Mouse (Mus musculus) ES-E14 (cell line): ENCODE results near the gene Tmprss2. TPM values are rescaled to one million over a fixed set of nuclear protein-coding genes. Genes with fewer than 3 reads are reported as not detected.

ENCODE experiments used
- DNase-seq: peaks from one replicate; pipeline ENCODE4 v3.0.0-alpha.2; 2013; ENCODE audit warnings: low read depth, low spot score
- H3K27ac ChIP-seq: 2 replicates; pipeline ENCODE4 v1.5.1; 2012; ENCODE audit warnings: low read depth, mild to moderate bottlenecking, low read length, moderate library complexity, mixed read lengths; ENCODE audit not compliant: poor library complexity, insufficient read depth, severe bottlenecking
- H3K36me3 ChIP-seq: 2 replicates; pipeline ENCODE4 v1.6.1; 2012; ENCODE audit warnings: mild to moderate bottlenecking, low read length, moderate library complexity, mixed read lengths; ENCODE audit not compliant: control insufficient read depth, poor library complexity, insufficient read depth, severe bottlenecking
- H3K4me1 ChIP-seq, 2 experiments: fragments of 150-350 bp in 1 of 2; sonication (generic) in 1 of 2; 2 replicates each; pipeline ENCODE4 v1.6.1; 2012; ENCODE audit warnings: low read length in 2 of 2, mild to moderate bottlenecking in 1 of 2, mixed read lengths in 1 of 2; ENCODE audit not compliant: control insufficient read depth in 2 of 2, insufficient read depth in 2 of 2, poor library complexity in 1 of 2
- H3K4me3 ChIP-seq, 2 experiments: fragments of 150-350 bp in 1 of 2; sonication (generic) in 1 of 2; 2 replicates each; pipeline ENCODE4 v1.5.1; 2012; ENCODE audit warnings: low read length in 2 of 2, low read depth in 1 of 2, mild to moderate bottlenecking in 1 of 2, mixed read lengths in 1 of 2; ENCODE audit not compliant: insufficient read depth in 1 of 2, poor library complexity in 1 of 2, severe bottlenecking in 1 of 2
- H3K9ac ChIP-seq: 2 replicates; pipeline ENCODE4 v1.6.1; 2012; ENCODE audit warnings: low read depth, mild to moderate bottlenecking, low read length, mixed read lengths; ENCODE audit not compliant: poor library complexity, insufficient read depth, severe bottlenecking
- H3K9me3 ChIP-seq: fragments of 150-350 bp; sonication (generic); 2 replicates; pipeline ENCODE4 v1.6.1; 2012; ENCODE audit warnings: low read depth, mild to moderate bottlenecking, low read length; ENCODE audit not compliant: control insufficient read depth, insufficient read depth
- CHD2 ChIP-seq: IDR thresholded peaks from 2 replicates; pipeline ENCODE4 v1.6.1; 2014; ENCODE audit warnings: mild to moderate bottlenecking, low read depth, low read length, inconsistent platforms
- HCFC1 ChIP-seq: IDR thresholded peaks from 2 replicates; pipeline ENCODE4 v1.6.1; 2012; ENCODE audit warnings: low read length, inconsistent platforms, borderline replicate concordance; ENCODE audit not compliant: insufficient read depth
- MAFK ChIP-seq: IDR thresholded peaks from 2 replicates; pipeline ENCODE4 v1.6.1; 2014; ENCODE audit warnings: mild to moderate bottlenecking, low read depth, low read length, inconsistent platforms; ENCODE audit not compliant: insufficient read depth
- ZC3H11A ChIP-seq: IDR thresholded peaks from 2 replicates; pipeline ENCODE4 v1.6.1; 2012; ENCODE audit warnings: low read depth, mild to moderate bottlenecking, inconsistent platforms, low read length, borderline replicate concordance
- ZNF384 ChIP-seq: IDR thresholded peaks from 2 replicates; pipeline ENCODE4 v1.6.1; 2012; ENCODE audit warnings: low read depth, low read length, inconsistent platforms
- in situ Hi-C, 2 experiments: fragments of 600-800 bp; cut with MboI; formaldehyde crosslinking; loops; one replicate each; pipeline ENCODE4 v1.15.1; 2025; ENCODE audit warnings: low sequenced_read_pairs in 2 of 2, inconsistent platforms in 1 of 2; ENCODE audit not compliant: unreplicated experiment in 2 of 2
- total RNA-seq: library from RNA; depleted of rRNA; stranded (reverse); fragments of 300-350 nt; gene quantifications from 2 replicates; pipeline ENCODE4 v1.2.3, GENCODE M21; 2012

Tmprss2 gene
- total RNA-seq, 1 experiment = 1.7 TPM

GRCm38 (mm10) chr16:97534876-97535461 lies 76.0 kb downstream of the Tmprss2 start:
- in situ Hi-C loops = no loop called here
- no peak overlapping the region for H3K27ac ChIP-seq
- no peaks in the 10 kb centered on the region for H3K36me3 ChIP-seq
- peaks cover 0 to 2% of the 10 kb centered on the region in 2 experiments; a peak in 1 of 4 replicates for H3K4me1 ChIP-seq
- DNase-seq = no peak
- TF ChIP-seq CHD2 (no peak), HCFC1 (no peak), MAFK (no peak), ZC3H11A (no peak), ZNF384 (no peak)
- H3K9me3 ChIP-seq = no peaks in the 10 kb centered on the region
- no peak overlapping the region for H3K4me3 ChIP-seq
- no peak overlapping the region for H3K9ac ChIP-seq

GRCm38 (mm10) chr16:97534448-97534847 lies 76.5 kb downstream of the Tmprss2 start:
- Histone ChIP-seq H3K27ac (no peak overlapping the region), H3K36me3 (no peaks in the 10 kb centered on the region), H3K9me3 (no peaks in the 10 kb centered on the region), H3K4me3 (no peak overlapping the region), H3K9ac (no peak overlapping the region), H3K4me1 (peaks cover 0 to 2% of the 10 kb centered on the region in 2 experiments; a peak in 1 of 4 replicates)
- in situ Hi-C loops = no loop called here
- no peak for DNase-seq
- TF ChIP-seq MAFK (no peak), HCFC1 (no peak), ZC3H11A (no peak), ZNF384 (no peak), CHD2 (no peak)

GRCm38 (mm10) chr16:97533751-97534150 lies 77.2 kb downstream of the Tmprss2 start:
- in situ Hi-C loops = no loop called here
- H3K4me3 ChIP-seq = no peak overlapping the region
- TF ChIP-seq ZC3H11A (no peak), ZNF384 (no peak), CHD2 (no peak)

GRCm38 (mm10) chr16:97533126-97533525 lies 77.9 kb downstream of the Tmprss2 start:
- Histone ChIP-seq H3K9ac (no peak overlapping the region), H3K9me3 (no peaks in the 10 kb centered on the region), H3K36me3 (no peaks in the 10 kb centered on the region), H3K4me1 (peaks cover 0 to 2% of the 10 kb centered on the region in 2 experiments; a peak in 1 of 4 replicates), H3K27ac (no peak overlapping the region), H3K4me3 (no peak overlapping the region)
- no peak for DNase-seq
- in situ Hi-C loops = no loop called here
- no peak for TF ChIP-seq HCFC1
- no peak for TF ChIP-seq CHD2
- TF ChIP-seq ZC3H11A = no peak
- TF ChIP-seq ZNF384 = no peak
- TF ChIP-seq MAFK = no peak

More at GRCm38 (mm10) chr16:97533751-97534150, 77.2 kb downstream of the Tmprss2 start:
- Histone ChIP-seq H3K36me3 (no peaks in the 10 kb centered on the region), H3K9ac (no peak overlapping the region), H3K27ac (no peak overlapping the region), H3K4me1 (peaks cover 0 to 2% of the 10 kb centered on the region in 2 experiments; a peak in 1 of 4 replicates), H3K9me3 (no peaks in the 10 kb centered on the region)
- DNase-seq = no peak
